Mouse (Mus musculus) urinary bladder, postnatal 10 days (tissue): ENCODE measurements around the gene Ccdc17.

Experiments used
- DNase-seq: peaks from one replicate; pipeline ENCODE4 v3.0.0; 2022; ENCODE audit warnings: low spot score

Gene Ccdc17

GRCm38 (mm10) chr4:116644326-116644725 lies 47.9 kb downstream of the Ccdc17 start:
- DNase-seq = no peak

- no peak for DNase-seq
These were observed 49.2 kb downstream of the Ccdc17 start for GRCm38 (mm10) chr4:116645624-116646023.

GRCm38 (mm10) chr4:116649411-116649810 lies 53.0 kb downstream of the Ccdc17 start:
- DNase-seq = no peak
